Mouse (Mus musculus): Measurements from ENCODE around the gene Zmynd19. TPM values are rescaled to one million over a fixed set of nuclear protein-coding genes. Genes with fewer than 3 reads are reported as not detected.
A peak's percentile ranks its signal among the peaks of the same experiment; 100 is the strongest.

The Zmynd19 gene
- polyA plus RNA-seq, 1 experiment from 2014 or later, result 23.3 TPM

- no peak for TF ChIP-seq CTCF (IDR thresholded peaks at IDR 0.05; ENCODE audit: low read depth)
- H3K36me3 ChIP-seq (ENCODE audit: insufficient read depth), result no peaks in the 10 kb centered on the region
- H3K4me3 ChIP-seq (ENCODE audit: low read depth, low read length), result no peak overlapping the region
- no peaks in the 10 kb centered on the region for H3K9me3 ChIP-seq (ENCODE audit: low read depth, low read length)
- no peak overlapping the region for H3K4me2 ChIP-seq
- H3K4me1 ChIP-seq (ENCODE audit: insufficient read depth), result 0 out of 2 replicates have a peak, but pooled peaks cover 4% of the 10 kb centered on the region
- no peak for ATAC-seq (ENCODE audit: insufficient read depth)
- H3K27me3 ChIP-seq (ENCODE audit: insufficient read depth, low read length), result no peaks in the 10 kb centered on the region
- no peak overlapping the region for H3K9ac ChIP-seq
- DNase-seq, result no peak
- 74% methylated on average over 9 of the region's 9 CpGs for WGBS
- H3K27ac ChIP-seq (ENCODE audit: low read depth), result peak overlapping the region; percentile 93
These were observed 23.1 kb upstream of the Zmynd19 start for GRCm38 (mm10) chr2:24926345-24926964.

GRCm38 (mm10) chr2:24926965-24927358, 22.6 kb upstream of the Zmynd19 start:
- Histone ChIP-seq H3K4me2 (0 out of 2 replicates have a peak overlapping the region, but pooled peaks have one; percentile 39), H3K4me3 (ENCODE audit: low read depth, low read length) (no peak overlapping the region), H3K27me3 (ENCODE audit: insufficient read depth, low read length) (no peaks in the 10 kb centered on the region), H3K27ac (ENCODE audit: low read depth) (peak overlapping the region; percentile 93), H3K9me3 (ENCODE audit: low read depth, low read length) (no peaks in the 10 kb centered on the region), H3K4me1 (ENCODE audit: insufficient read depth) (0 out of 2 replicates have a peak, but pooled peaks cover 4% of the 10 kb centered on the region), H3K36me3 (ENCODE audit: insufficient read depth) (no peaks in the 10 kb centered on the region), H3K9ac (no peak overlapping the region)
- no peak for TF ChIP-seq CTCF (IDR thresholded peaks at IDR 0.05; ENCODE audit: low read depth)
- WGBS, result 49% methylated on average over 7 of the region's 7 CpGs
- DNase-seq (peak; percentile 33), ATAC-seq (ENCODE audit: insufficient read depth) (no peak)

- H3K9ac ChIP-seq, result no peak overlapping the region
- no peaks in the 10 kb centered on the region for H3K27me3 ChIP-seq (ENCODE audit: insufficient read depth, low read length)
- ATAC-seq (ENCODE audit: insufficient read depth) (peak; percentile 93), DNase-seq (peak; percentile 78)
- H3K4me3 ChIP-seq (ENCODE audit: low read depth, low read length), result no peak overlapping the region; the same call in 1 of the 2 replicates
- 0 out of 2 replicates have a peak, but pooled peaks cover 4% of the 10 kb centered on the region for H3K4me1 ChIP-seq (ENCODE audit: insufficient read depth)
- H3K4me2 ChIP-seq, result peak overlapping the region; percentile 39
- H3K36me3 ChIP-seq (ENCODE audit: insufficient read depth), result no peaks in the 10 kb centered on the region
- no peak for TF ChIP-seq CTCF (IDR thresholded peaks at IDR 0.05; ENCODE audit: low read depth)
- H3K9me3 ChIP-seq (ENCODE audit: low read depth, low read length), result no peaks in the 10 kb centered on the region
- WGBS, result 42% methylated on average over 4 of the region's 4 CpGs
- peak overlapping the region; percentile 93 for H3K27ac ChIP-seq (ENCODE audit: low read depth)
These were observed 21.6 kb upstream of the Zmynd19 start for GRCm38 (mm10) chr2:24927810-24928479.

GRCm38 (mm10) chr2:24929119-24929518, 20.5 kb upstream of the Zmynd19 start:
- ATAC-seq (ENCODE audit: insufficient read depth), result peak; percentile 52; the same call in 1 of the 2 replicates
- no peak overlapping the region for H3K4me3 ChIP-seq (ENCODE audit: low read depth, low read length)
- peak overlapping the region; percentile 81 for H3K27ac ChIP-seq (ENCODE audit: low read depth)
- no peaks in the 10 kb centered on the region for H3K9me3 ChIP-seq (ENCODE audit: low read depth, low read length)
- no peak overlapping the region for H3K9ac ChIP-seq
- no peaks in the 10 kb centered on the region for H3K27me3 ChIP-seq (ENCODE audit: insufficient read depth, low read length)
- 0 out of 2 replicates have a peak, but pooled peaks cover 4% of the 10 kb centered on the region for H3K4me1 ChIP-seq (ENCODE audit: insufficient read depth)
- TF ChIP-seq CTCF (IDR thresholded peaks at IDR 0.05; ENCODE audit: low read depth), result no peak
- DNase-seq, result peak; percentile 42
- 24% methylated on average over 2 of the region's 2 CpGs for WGBS
- peak overlapping the region; percentile 37; the same call in 1 of the 2 replicates for H3K4me2 ChIP-seq
- H3K36me3 ChIP-seq (ENCODE audit: insufficient read depth), result no peaks in the 10 kb centered on the region

- no peaks in the 10 kb centered on the region for H3K27me3 ChIP-seq (ENCODE audit: insufficient read depth, low read length)
- 0 out of 2 replicates have a peak, but pooled peaks cover 4% of the 10 kb centered on the region for H3K4me1 ChIP-seq (ENCODE audit: insufficient read depth)
- DNase-seq (no peak), ATAC-seq (ENCODE audit: insufficient read depth) (no peak)
- no peak overlapping the region for H3K4me3 ChIP-seq (ENCODE audit: low read depth, low read length)
- WGBS, result 83% methylated on average over 5 of the region's 5 CpGs
- H3K9ac ChIP-seq, result no peak overlapping the region
- no peaks in the 10 kb centered on the region for H3K9me3 ChIP-seq (ENCODE audit: low read depth, low read length)
- TF ChIP-seq CTCF (IDR thresholded peaks at IDR 0.05; ENCODE audit: low read depth), result no peak
- H3K27ac ChIP-seq (ENCODE audit: low read depth), result peak overlapping the region; percentile 81
- no peaks in the 10 kb centered on the region for H3K36me3 ChIP-seq (ENCODE audit: insufficient read depth)
- no peak overlapping the region for H3K4me2 ChIP-seq
These were observed 20.0 kb upstream of the Zmynd19 start for GRCm38 (mm10) chr2:24929593-24929992.

- H3K36me3 ChIP-seq (ENCODE audit: insufficient read depth), result no peaks in the 10 kb centered on the region
- H3K9me3 ChIP-seq (ENCODE audit: low read depth, low read length), result no peaks in the 10 kb centered on the region
- H3K27me3 ChIP-seq (ENCODE audit: insufficient read depth, low read length), result no peaks in the 10 kb centered on the region
- peak overlapping the region; percentile 64 for H3K4me3 ChIP-seq (ENCODE audit: low read depth, low read length)
- peak overlapping the region; percentile 97 for H3K4me2 ChIP-seq
- H3K27ac ChIP-seq (ENCODE audit: low read depth), result peak overlapping the region; percentile 80
- TF ChIP-seq CTCF (IDR thresholded peaks at IDR 0.05; ENCODE audit: low read depth), result no peak
- whole genome bisulfite sequencing, result 3% methylated on average over 19 of the region's 19 CpGs
- ATAC-seq (ENCODE audit: insufficient read depth), result no peak; the same call in 1 of the 2 replicates
- peak overlapping the region; percentile 71 for H3K9ac ChIP-seq
- H3K4me1 ChIP-seq (ENCODE audit: insufficient read depth), result no peaks in the 10 kb centered on the region
- DNase-seq, result no peak
These were observed 15.1 kb upstream of the Zmynd19 start for GRCm38 (mm10) chr2:24934441-24934963.
